Mouse (Mus musculus) layer of hippocampus, adult 18-20 months (tissue): ENCODE data around the gene Havcr1. TPM values are rescaled to one million over a fixed set of nuclear protein-coding genes. Genes with fewer than 3 reads are reported as not detected.
"Not testable (repeated sequence)": the region's sequence is repeated elsewhere in the genome, so short reads cannot be mapped to it uniquely, and the experiment has no call there.

Experiments
- DNase-seq, 2 experiments: peaks; one replicate each; pipeline ENCODE4 v3.0.0; 2022; ENCODE audit warnings: low spot score in 2 of 2
- long read RNA-seq: library from polyadenylated mRNA; stranded (forward); transcript quantifications from one replicate; pipeline ENCODE4 v2.0.0, GENCODE M21; 2021
- total RNA-seq, 2 experiments: library from RNA; stranded (reverse); gene quantifications; 2 replicates each; pipeline ENCODE4 v1.2.3; 2021

The Havcr1 gene
- total RNA-seq = not detected
- long read RNA-seq = 0 reads

DNA sequence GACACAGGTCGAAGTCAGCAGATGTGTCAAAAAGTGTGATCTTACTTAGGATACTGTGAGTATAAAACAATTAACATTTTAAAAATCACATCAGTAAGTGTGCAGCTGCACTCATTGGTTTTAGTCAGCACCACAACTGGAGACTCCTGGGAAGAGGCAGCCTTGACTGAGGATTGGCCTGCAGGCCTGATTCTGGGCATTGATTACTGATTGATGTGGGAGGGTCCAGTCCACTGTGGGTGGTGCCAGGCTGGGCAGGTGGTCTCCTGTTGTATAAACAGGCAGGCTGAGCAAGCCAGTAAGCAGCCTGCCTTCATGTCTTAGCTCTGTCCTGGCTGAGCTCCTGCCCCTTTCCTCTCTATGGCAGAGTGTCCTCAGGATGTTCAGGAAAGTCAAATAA is at the start of gene Havcr1:
Gene Havcr1, plus strand, starts transcription at position 5 of the 400 bp plus-strand sequence.
- not testable (repeated sequence) for DNase-seq

DNA sequence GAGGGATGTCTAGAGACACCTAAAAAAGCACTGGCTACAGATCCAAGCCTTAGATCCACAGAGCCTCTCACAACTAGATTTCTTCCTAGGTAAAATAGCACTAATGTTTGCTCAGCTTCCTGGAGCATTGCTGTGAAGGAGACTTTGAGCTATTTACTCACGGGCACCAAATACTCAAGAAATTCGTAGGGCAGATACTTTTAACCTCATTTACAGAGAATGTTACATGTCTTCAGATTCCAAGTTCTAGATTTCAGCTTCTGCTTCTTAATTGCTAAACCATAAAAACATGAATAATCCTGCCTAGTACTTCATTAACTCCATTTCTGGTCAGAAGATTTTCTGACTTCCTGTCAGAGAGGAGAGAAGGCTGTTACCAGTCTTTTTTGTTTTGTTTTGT is 44.7 kb upstream of the Havcr1 start:
- no peak for DNase-seq

DNA sequence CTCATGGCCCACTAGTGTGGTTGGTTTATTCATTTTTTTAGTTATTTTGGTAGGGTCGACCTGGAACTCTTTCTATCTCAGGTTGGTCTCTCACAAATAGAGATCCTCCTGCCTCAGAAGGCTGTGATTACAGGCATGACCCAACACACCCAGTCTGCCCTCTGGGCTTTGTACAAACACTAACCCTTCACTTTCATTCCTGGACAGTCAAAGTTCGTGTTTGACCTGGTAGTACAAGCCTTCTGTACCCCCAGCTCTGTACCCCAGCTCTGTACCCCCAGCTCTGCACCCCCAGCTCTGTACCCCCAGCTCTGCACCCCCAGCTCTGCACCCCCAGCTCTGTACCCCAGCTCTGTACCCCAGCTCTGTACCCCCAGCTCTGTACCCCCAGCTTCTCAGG is 39.0 kb upstream of the Havcr1 start:
- DNase-seq = not testable (repeated sequence)

DNA sequence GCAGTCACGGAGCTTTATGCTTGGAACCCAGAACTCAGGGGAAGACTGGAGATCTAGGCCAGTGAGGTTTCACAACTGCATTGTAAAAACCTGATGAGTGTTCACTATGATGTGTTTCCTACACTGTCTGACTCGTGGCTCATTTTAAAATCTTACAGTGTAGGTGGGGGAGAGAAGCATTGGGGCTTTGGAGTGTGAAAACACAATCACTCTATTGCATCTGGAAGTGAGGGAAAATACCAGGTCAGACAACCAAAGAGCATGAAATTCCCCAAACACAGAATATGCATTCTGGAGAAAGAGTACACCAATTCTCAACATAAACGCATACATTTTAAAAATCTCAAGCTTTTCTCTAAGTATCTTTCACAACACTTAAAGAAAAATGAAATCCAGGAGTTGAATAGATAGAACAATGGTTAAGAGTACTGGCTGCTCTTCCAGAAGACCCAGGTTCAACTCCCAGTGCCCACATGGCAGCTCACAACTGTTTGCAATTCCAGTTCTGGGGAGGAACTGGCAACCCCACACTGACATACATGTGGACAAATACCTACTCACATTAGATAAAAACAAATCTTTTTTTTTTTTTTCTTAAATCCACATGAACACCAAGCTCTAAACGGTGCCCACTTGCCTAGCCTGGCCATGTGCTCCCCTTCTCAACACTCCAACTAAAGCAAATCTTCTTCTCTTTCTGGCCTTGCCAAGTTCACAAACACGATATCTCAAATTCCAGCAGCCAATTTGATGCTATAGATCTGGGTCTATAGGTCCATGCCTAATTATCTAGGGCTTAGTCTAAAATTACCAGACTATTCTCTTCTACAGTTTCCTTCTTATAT is 37.2 kb upstream of the Havcr1 start:
- no peak for DNase-seq

DNA sequence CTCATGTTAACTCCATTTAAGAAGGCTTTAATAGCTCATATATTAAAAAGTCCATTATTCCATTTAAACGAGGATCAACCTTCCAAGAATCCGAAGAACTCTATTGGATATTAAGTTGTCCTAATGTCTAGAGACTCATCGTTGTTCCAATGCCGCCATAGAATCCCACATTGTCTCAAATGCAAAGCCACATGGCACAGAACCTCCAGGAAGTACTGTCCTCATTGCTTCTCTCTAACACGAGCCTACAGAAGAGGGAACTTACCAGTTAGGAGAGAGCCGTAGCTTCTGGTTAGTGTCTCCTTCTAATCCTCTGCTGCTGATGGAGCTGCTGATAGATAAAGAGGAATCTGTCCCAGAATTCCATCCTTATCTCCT is 36.6 kb upstream of the Havcr1 start:
- DNase-seq = no peak

DNA sequence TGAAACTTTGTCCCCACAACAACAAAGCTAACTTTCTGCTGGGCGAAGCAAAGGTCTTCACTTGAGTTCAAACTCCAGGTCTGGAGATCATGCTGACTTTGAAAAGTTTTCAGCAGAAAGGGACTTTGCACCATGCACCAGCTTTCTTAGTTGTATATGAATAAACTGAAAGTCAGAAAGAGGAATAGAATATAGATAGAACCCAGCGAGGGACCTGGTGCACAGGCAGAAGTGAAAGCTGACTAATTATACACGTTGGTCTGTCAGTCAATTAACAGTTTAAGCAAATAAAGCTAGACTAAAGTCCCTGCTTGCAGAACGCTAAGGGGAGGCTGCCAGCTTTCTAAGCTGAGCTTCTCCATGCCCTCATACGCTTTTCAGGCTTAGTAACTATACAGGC is 36.0 kb upstream of the Havcr1 start:
- no peak for DNase-seq

DNA sequence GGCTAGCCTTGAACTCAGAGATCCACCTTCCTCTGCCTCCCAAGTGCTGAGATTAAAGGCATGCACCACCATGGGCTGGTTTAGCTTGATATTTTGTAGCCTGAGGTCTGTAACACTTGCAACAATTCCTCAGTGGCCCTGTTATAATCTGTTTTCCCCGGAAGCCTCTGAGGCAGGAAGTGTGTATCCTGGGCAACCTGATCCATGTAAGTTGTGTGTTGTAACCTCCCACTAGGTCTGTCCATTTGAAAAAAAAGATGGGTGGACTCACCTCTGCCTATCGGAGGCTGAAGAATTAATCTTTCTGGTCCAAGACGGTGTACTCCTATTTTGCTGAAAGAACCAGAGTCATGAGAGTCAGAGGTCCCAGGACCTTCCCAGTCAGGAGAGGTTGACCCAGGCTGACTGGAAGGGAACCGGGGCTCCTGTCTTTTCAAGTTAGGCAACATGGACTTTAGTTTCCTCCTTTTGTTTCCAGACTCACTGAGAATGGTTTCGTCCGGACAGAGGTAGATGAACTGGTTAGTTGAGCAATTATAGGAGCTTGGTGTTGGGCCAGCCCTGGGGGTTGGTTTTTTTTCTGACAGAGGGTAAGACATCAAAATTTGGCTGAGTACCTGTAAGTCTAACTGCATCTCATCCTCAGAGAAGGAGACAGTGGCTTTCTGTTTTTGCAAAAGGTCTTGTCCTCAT is 28.1 kb upstream of the Havcr1 start, which contains the start of gene Timd2:
Gene Timd2, minus strand, starts transcription at position 398 of the 693 bp plus-strand sequence.
- DNase-seq = no peak

DNA sequence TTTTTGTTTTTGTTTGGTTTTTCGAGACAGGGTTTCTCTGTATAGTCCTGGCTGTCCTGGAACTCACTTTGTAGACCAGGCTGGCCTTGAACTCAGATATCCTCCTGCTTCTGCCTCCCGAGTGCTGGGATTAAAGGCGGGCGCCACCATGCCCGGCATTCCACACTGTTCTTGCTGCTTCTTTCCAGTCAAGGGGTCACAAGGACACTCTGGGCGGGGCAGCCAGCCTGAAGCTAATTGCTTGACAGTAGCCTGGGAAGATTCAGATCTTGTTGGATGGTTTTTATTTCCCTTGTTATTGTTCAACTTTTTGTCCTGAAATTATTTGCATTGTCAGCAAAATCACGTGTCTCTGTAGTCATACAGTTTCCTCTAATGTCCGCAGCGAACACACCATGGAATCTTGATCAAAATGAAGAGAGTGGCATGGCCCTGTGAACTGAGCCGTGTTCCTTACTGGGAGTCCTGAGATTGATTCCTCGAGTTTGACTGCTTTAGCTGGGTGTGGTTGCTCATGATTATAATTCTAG is 3.3 kb upstream of the Havcr1 start:
- DNase-seq = no peak

DNA sequence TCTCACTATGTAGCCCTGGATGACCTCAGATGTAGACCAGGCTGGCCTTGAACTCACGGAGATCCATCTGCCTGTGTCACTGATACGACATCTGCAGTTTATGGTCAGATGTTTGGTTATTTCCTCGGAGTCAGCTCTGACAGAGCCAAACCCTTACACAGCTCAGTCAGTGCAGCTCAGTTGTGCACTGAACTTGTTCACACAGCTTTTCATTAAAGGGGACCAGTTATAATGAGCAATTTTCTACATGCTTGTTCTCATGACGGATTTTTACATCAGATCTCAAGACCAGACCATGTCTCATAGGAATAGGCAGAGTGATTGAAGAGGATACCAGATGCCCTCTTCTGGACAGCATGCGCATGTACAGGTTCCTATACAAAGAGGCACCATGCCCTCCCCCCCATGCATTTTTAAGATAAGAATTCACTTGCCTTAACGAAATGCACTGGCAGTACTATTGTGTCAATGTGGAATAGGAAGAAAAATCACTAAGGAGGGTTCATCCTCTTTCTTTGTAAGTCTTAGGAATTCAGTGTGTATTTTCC is 1.6 kb upstream of the Havcr1 start:
- DNase-seq = peak in 1 of 2 experiments; percentile 44

DNA sequence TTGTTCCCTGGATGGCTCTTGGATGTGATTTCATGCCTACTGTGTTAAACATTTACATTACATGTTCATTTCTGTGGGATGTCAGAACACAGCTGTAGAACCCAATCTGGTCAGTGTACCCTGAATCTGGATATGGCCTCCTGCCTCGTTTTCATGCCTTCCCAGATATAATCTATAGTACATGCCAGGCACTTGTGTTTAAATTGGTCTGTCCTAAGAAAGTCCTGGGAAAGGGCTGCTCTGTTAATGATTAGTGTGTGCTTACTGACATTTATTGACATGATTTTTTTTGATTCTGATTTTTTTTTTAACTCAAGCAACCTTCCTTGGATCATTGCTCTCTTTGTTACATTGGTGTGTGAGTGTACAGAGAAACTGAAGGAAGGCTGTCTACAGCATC is 263 bp upstream of the Havcr1 start:
- DNase-seq = no peak

DNA sequence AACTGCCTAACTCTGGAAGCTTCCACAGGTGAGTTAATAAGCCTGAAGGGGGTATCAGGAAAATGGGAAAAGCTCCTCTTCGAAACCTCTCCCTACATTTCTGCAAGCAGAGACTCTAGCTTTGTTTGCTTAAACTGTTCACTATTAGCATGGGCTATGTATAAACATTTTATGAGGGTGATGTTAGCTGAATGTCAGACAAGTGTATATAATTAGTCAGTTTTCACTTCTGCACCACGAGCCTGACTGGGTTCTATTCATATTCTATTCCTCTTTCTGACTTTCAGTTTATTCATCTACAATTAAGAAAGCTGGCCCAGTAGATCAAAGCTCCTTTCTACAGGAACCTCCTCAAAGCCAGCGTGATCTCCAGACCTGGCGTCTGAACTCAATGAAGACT is 4.6 kb downstream of the Havcr1 start:
- DNase-seq = no peak

DNA sequence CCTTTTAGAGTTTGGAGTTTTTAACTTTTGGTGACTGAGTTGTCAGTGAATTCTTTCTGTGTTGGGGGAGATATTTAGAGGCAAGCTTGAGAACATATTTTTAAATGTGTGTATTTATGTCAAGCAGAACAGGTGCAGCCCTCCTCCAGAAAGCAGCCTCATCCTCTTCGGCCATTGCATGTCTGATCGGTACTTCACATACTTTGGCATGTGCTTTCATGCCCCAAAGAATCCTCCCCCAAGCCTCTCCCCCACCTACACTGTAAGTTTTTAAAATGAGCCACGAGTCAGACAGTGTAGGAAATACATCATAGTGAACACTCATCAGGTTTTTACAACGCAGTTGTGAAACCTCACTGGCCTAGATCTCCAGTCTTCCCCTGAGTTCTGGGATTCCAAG is 6.0 kb downstream of the Havcr1 start:
- no peak for DNase-seq

DNA sequence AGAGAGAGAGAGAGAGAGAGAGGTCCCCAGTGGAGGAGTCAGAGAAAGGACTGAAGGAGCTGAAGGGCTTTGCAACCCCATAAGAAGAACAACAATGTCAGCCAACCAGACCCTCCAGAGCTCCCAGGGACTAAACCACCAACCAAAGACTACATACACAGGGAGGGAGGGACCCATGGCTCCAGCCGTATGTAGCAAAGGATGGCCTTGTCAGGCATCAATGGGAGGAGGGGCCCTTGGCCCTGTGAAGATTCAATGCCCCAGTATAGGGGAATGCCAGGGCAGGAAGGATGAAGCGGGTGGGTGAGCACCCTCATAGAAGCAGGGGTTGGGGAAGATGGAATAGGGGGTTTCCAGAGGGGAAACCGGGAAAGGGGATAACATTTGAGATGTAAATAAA is 6.8 kb downstream of the Havcr1 start:
- no peak for DNase-seq

DNA sequence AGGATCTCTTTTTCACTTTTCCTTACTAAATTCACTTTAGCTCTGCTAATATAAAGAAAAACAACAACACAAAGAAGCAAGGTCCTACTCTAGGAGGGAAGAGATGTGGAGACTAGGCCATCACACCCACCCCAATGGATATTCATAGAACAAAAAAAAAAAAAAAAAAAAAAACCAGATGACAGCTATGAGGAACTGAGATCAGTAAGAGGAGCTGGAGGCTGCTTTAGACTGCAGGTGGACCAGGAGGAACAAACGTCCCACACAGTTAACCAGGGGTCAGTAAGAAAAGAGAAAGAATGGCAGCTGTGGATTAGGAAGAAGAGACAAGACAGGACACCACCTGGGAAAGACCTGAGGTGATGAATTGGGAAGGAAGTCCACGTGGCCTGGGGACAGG is 13.1 kb downstream of the Havcr1 start:
- DNase-seq = no peak

DNA sequence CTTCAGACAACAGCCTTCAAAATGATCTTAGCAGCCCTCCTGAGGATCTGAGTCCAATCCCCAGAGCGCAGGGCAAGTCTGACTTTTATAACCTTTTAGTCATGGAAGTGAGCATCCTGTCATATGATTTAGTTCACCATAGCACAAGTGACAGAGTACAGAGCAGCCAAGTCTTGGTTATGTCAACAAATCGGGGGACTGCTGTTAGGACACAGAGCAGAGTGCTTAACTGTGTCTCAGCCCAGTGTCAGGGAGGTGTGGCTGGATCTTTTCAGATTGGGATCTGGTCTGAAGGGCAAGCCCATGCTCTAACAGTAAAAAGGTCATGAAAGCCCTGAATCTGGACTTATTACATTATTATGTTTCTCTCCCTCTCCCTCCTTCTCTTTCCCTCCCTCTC is 18.8 kb downstream of the Havcr1 start:
- no peak for DNase-seq

DNA sequence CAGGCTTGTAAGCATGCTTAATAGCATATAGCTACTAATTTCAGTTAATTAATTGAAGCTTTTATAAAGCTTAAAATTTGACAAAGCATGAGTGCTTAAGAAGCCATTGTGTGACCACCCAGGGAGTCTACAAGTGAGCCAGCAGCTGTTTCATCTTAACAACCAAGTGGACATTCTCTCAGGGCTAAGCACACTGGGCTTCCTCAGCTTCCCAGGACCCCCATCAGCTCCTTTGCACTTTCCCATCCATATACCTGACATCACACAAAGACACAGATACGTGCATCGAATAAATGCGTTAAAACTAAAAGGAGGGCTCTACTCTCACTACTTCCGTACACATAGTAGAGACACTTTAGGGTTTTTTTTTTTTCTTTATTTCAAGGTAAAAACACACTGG is 19.8 kb downstream of the Havcr1 start:
- DNase-seq = no peak

DNA sequence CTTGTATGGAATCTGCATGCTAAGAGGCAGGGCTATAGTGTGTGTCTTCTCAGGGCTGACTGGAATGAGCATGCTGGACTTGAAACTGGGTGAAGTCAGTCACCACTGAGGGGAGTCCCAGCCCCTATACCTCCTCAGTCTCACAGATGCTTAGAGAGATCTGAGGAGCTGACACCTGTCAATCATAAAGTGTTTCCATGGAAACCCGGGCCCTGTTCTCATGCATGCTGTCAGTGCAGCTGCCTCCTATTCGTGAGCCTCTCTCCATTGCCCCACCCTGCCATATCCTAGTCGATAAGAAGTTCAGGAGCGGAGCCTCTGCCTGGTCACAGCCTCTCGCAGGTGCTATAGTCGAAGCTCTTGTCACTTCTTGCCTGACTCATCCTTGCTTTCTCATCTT is 20.8 kb downstream of the Havcr1 start:
- DNase-seq = peak in 1 of 2 experiments; percentile 9

DNA sequence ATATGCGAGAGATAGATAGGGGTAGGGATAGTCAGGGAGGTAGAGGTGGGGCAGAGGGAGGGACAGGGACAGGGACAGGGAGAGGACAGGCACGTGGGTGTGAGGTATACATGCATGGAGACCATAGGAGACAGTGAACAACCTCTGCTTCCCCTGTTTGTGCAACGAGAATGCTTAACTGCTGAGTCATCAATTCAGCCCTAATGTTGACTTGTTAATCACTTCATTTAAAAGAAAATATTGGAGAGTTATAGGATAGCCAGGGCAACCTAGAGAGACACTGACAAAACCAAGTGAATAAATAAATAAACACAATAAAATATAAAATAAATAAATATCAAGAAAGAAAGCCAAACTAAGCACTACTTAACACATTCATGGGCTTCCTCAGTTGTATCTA is 42.0 kb downstream of the Havcr1 start:
- no peak for DNase-seq

DNA sequence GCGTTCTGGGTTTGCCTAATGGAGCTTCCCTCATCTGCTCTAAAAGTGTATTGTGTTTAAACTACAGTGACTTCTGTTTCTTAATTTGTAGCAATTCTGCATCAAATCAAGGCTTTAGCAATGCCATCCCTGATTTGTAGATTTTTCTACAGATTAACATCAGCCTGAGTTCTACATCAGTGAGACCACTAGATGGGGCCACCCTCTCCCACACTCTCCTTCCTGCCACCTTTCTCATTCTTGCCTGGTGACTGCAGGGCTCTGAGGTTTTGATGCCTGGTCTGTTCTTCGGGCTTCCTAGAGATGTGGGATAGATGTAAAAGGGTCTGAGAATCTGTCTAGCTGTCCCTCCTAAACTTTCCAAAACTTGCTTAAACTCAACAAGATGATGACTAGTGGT is 44.9 kb downstream of the Havcr1 start:
- no peak for DNase-seq

DNA sequence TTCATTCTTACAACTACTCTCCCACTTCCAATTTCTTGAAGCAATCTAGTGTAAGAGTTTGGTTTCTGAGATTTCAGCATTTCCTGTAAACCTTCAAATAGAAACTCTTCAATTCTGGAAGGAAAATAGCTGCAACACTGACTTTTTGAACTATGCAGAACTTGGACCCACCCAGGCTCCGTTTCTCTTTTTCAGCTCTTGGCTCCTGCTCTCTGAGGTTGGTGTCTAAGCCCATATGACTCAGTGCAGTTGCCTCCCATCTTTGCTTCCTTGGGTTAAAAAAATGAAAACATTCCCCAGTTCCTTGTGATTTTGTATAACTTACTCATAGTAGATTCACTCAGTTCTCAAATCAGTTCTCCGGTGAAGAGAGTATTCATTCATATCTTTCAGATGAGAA is 69.6 kb downstream of the Havcr1 start:
- no peak for DNase-seq

DNA sequence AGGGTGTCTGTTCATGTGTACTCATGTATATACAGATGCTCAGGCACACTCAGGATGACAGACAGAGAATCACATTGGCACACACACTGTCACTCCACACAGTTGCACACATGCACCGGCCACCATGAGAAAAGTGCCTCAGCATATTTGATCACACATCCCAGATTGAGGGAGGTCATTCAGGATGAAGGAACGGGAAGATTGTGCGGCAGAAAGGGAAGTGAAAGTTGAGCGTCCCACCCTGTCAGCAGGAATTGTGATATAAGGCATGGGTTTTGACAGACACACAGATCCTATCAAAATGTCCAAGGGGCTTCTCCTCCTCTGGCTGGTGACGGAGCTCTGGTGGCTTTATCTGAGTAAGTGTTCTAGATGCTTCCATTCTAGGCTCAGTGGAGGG is 75.6 kb downstream of the Havcr1 start, which contains the start of gene Timd4:
Gene Timd4, plus strand, starts transcription at position 290 of the 400 bp plus-strand sequence.
- DNase-seq = no peak

DNA sequence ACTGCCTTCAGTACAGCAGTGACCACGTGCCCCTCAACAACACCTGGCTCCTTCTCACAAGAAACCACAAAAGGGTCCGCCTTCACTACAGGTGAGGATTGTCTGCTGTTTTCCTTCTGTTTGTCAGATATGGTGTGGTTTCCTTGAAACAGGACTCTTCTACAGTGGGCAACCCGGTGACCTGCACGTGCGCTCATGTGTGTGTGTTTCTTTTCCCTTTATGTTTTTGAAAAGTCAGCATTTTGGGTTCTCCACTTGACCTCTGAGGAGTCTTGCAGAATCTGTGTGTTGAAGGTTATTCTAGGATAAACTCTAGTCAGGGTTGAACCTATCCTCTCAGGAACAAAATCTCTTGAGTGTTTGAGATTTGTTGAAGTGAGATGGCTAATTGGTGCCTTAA is 82.8 kb downstream of the Havcr1 start:
- DNase-seq = no peak
